Mouse (Mus musculus) kidney, postnatal 25 days (tissue): ENCODE data around the gene Scgb2b24.

ENCODE experiments used
- DNase-seq, 2 experiments: peaks; one replicate each; pipeline ENCODE4 v3.0.0; 2021; ENCODE audit warnings: mixed read lengths in 2 of 2

Gene Scgb2b24

DNA sequence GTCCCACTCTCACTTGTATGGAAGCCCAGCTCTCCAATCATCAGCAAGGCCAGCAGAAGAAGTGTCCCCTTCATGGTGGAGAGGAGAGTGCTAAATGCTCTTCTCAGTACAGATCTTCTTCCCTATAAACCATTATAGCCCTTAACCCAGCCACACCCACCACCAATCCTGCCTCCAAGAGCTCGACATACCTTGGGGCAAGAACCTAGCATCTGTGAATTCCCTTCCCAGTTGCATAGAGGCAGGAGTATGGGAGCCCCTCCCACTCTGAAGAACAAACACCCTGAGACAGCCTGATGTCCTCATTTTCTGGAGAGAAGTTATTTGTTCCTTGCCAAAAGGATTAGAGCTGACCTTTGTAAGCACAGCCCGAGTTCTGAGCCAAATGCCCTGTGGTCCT is at the start of gene Scgb2b24:
Scgb2b24 (minus strand) TSS at position 101 of the 400 bp plus-strand sequence.
- no peak for DNase-seq

DNA sequence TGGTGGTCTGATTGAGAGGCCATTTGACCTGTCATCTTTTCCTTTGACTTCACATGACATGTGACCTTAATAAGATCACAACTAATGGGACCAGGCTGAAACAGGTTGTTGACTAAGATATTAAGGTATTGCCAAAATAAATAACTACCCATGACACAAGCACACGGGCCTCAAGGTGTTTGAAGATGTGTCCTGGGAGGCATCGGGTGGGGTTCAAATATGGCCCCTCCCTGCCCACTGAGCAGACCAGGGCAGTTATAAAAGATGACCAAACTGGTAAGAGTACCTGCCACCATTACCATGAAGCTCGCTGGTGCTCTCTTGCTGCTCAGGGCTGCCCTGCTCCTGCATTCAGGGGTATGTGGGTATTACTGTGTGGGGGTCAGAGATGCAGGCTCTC is 4.4 kb upstream of the Scgb2b24 start, which contains the start of gene Scgb1b24:
Scgb1b24 (plus strand) TSS at position 301 of the 400 bp plus-strand sequence.
- no peak for DNase-seq

DNA sequence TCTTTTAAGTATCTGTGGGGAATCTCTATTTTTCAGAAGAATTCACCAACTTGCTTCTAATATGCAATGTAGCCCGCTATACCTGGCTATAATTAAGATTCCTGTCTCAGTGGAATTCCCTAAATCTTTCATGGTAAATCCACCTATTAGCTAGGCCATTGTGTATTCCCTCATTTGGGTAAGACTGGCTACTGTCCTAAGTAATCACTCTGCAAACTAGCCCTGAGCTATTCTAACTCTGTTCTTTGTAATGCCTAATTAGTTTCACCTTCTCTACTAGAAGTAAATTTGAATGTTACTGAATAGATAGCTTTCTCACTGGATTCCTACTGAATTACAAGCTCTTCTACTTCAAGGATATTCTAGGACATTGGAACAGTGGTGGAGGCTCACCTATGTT is 49.2 kb downstream of the Scgb2b24 start:
- no peak for DNase-seq
